Mouse (Mus musculus) kidney, postnatal 36 days (tissue): Measurements from ENCODE around the gene Adam12.
A peak's percentile ranks its signal among the peaks of the same experiment; 100 is the strongest.

Experiments
- DNase-seq, 2 experiments: peaks; one replicate each; pipeline ENCODE4 v3.0.0; 2021 to 2022; ENCODE audit warnings: mixed read lengths in 2 of 2

Adam12 gene

GRCm38 (mm10) chr7:134149351-134149750 is 82.6 kb downstream of the Adam12 start:
- DNase-seq = no peak

DNA sequence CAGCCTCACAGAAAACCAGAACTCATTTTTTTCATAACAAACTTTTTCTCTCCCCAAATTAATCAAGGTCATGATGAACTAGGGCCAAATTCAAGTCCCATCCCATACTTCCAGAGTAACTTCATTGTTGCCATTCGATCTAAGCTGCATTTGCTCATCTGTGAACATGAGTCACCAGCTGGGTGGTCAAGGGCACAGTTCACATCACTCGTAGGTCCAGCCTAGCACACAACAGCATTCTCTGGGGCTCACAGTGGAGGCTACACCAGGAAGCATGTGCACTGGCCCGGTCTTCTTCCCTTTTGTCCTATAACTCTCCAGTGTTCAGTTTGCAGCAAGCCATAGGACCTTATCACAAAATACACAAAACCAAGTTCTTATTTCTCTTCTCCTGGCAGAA is 84.4 kb downstream of the Adam12 start:
- no peak for DNase-seq

GRCm38 (mm10) chr7:134146821-134147220 is 85.1 kb downstream of the Adam12 start:
- DNase-seq = no peak

DNA sequence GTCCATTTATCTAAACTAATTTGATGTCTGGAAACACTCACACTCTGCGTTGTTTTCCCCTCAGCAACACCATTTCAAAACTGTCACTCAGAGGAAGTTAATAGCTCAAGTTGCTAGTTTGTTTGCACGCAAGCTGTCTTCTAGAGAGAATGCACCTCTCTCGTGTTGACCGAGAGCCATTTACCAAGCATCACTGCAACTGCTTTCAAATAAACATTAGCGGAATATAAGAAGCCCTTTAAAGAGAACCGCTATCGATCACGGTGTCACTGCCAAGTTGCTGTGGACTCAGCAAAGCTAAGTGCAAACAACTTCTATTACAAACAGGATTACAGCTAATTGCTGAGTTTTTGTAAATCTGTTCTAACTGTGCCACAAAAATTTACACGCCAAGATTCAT is 87.8 kb downstream of the Adam12 start:
- DNase-seq = no peak

GRCm38 (mm10) chr7:134139291-134139949 is 92.5 kb downstream of the Adam12 start:
- peak; percentile 29 to 41 for DNase-seq

GRCm38 (mm10) chr7:134132323-134132722 is 99.6 kb downstream of the Adam12 start:
- DNase-seq = no peak

GRCm38 (mm10) chr7:134128087-134128522 is 103.8 kb downstream of the Adam12 start:
- no peak for DNase-seq

- no peak for DNase-seq
Observed at GRCm38 (mm10) chr7:134121397-134121796, 110.5 kb downstream of the Adam12 start.

GRCm38 (mm10) chr7:134115438-134115837 is 116.5 kb downstream of the Adam12 start:
- DNase-seq = peak; percentile 43 to 58

DNA sequence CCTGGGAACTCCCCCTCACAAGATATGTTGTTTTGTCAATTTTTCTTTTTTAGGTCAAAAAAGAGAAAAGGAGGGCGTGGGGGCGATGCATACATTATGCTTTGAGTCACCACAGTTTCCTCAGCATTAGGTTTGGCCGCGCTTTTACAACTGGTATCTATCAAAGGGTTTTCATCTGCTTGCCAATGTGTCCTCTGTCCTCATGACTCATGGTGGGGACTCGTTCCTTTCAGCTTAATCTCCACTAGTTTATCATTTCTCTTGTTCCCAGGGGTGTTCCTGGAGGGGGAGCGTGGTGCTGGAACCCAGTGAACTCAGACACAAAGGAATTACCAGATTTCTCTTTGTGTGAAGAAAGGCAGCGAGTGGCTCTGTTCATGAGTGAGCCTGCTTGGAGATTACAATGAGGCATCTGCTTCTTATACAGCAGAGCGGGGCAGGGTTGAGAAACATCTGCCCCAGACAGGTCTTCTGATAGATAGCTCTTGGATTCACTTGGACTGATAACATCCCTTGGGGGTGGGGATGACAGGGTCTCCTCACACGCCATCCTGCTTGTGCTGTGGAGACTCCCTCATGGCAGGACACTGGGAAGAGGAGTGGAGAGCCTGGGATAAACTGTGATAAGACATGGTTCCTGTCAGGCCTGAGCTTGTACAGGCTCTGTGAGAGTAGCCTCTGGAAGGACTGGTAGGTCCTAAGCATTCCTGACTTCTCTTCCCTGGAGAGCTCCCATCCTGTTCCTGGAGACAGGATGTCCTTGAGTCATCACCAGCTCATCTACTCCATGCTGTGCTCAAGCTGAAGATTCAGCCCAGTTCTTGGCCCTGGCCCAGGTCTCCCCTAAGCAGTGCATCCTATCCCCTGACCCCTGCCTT is 117.4 kb downstream of the Adam12 start:
- no peak for DNase-seq

GRCm38 (mm10) chr7:134113829-134114228 is 118.1 kb downstream of the Adam12 start:
- no peak for DNase-seq

DNA sequence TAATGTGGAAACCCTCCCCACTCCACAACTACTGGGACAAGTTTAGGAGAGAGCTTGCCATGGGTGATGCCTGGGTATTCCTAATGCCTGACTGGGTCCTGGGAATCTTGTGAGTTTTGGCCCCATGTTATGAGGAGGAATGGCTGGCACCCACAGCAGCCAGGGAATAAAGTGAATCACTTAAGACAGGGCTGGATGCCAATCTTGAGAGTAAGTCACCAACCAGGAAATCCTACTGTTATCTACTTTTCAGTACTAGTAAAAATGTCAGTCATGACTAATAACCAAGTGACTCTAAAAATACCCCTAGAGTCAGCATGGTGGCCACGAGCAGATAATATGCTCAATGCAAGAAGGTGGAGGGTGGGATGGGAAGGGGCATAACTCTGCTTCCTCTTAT is 121.8 kb downstream of the Adam12 start:
- DNase-seq = no peak

- no peak for DNase-seq
Observed at GRCm38 (mm10) chr7:134107849-134108248, 124.1 kb downstream of the Adam12 start.

DNA sequence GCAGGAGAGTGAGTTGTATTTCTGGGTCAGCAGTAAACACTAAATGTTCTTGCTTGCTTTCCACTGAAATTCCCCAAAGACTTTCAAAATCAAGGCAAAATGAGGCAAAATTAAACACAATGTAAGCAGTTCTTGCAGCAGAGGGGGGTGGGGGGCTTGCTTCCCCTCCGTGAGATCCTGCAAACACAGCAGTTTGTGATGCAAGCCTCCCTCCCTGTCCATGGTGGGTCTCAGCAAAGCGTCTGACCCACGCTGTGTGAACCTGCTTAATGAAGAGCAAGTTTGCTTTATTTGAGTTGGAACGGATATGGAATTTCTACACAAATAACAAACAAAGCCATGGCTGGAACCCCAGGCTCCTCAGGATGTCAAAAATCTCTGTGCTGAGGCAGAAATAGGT is 132.9 kb downstream of the Adam12 start:
- DNase-seq = no peak

- DNase-seq = no peak
Observed at GRCm38 (mm10) chr7:134097861-134098260, 134.1 kb downstream of the Adam12 start.

- DNase-seq = no peak
Observed at GRCm38 (mm10) chr7:134093871-134094270, 138.1 kb downstream of the Adam12 start.

- peak; percentile 15 to 18 for DNase-seq
Observed at GRCm38 (mm10) chr7:134090764-134091163, 141.2 kb downstream of the Adam12 start.

DNA sequence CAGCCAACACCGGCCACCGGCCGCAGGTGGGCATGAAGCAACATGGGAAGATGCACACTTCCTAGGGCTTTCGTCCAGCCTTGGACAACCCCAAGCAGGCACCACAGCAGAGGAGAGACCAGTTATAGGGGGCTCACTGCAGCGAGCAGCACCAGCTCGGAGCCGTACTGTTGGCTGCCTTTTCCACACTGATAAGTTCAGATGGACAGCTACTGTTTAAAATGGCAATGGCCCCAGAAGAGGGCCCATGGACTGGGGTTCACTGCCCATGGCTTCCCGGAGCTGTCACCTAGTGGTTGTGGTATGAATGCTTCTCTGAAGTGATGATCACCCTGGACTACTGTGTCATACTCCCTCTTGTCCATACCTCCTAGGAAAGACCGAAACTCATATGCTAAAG is 141.7 kb downstream of the Adam12 start:
- DNase-seq = no peak

DNA sequence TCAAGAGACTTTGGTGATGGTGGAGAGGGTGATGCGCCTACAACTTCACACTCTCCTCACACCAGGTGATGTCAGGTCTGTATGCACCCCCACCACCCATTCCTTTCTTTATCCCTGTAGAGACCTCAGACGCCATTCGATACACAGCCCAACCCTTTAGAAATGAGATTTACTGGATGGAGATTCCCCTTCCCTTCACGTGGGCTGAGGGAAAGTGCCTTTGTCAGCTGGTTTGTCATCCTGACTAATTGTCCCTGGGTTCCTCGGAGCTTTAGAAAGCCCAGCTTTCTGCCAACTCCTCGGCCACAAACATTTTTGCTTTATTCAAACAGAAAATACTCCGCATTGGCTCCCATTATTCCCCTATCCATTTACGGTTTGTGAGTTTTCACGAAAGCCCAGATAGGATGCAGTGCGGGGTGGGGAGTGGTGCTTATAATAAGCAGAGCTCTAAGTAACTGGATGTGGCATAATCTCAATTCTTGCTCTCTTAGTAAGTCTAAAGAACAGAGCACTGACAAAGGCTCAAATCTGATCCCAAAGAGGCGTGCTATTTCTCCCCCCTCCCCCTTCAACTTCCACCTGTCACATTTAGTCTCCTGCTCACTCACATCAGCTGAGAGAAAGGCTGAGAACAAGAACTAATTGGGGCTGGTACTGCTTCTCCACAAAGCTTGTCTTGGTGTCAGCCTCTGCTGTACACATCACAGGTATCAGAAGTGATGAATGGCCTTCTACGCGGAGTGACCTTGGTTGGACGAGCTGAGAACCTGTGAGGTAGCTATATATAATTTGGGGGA is 143.2 kb downstream of the Adam12 start:
- DNase-seq = no peak

GRCm38 (mm10) chr7:134085396-134085795 is 146.6 kb downstream of the Adam12 start:
- DNase-seq = no peak

DNA sequence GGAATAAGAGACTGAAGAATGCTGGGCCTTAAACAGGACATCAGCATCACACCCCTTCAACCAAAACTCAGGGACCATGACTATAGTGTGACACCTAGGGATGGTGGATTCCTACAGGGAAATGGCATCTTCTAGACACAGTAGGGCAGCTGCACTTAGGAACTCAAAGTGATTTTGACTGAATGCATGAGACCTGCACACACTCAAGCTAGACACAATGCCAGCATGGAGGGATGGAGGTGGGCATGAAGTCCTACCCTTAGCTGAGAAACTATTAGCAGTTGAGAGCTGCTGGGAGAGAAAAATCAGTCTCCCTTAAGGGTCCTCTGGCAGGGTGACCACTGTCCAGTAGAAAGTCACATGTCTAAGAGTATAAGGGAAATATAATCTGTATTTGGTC is 147.0 kb downstream of the Adam12 start:
- DNase-seq = no peak

DNA sequence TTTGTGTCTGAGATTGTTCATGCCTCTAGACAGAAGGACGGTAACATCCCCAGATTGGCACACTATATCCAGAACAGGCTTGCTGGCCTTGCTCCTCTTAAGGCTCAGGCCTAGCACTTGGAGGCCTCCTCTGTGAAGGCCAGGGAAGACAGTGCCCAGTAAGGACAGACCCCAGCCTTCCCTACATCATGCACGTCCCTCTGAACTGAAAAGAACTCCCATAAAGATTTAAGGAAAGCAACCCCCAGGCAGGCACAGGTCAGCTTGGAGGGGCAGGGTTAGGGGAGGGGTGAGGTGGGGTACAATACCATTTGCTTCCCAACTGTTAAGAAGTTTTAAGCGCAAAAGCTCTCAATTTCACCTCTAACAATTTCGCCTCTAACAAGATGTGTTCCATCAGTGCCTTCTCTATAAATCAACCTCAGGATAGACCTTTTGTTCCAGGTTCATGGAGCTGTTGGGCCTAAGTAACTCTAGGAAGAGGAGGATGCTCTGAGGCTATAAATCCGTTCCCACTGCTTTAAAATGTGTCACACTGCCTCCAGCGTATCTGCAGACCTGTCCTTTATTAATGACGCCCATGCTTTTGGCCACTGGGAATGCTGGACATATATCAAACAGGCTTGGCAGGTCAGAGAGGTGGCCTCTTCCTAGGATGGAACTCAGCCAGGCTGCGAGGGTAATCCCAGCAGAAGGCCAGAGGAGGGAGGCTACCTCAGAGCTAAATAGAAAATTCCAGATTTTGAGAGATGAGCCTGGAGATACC is 150.5 kb downstream of the Adam12 start:
- no peak for DNase-seq
